Mouse (Mus musculus) G1E (cell line): ENCODE results near the gene Qrich2.

Source experiments
- CTCF ChIP-seq: IDR thresholded peaks from 2 replicates; pipeline ENCODE4 v1.5.1; 2012; ENCODE audit warnings: low read depth, low read length, inconsistent platforms, mixed read lengths
- POLR2AphosphoS5 ChIP-seq: IDR thresholded peaks from 2 replicates; pipeline ENCODE4 v1.6.1; 2012; ENCODE audit warnings: low read depth, low read length, inconsistent platforms; ENCODE audit not compliant: insufficient replicate concordance

- no peak for TF ChIP-seq POLR2AphosphoS5
- no peak for TF ChIP-seq CTCF
Measured at GRCm38 (mm10) chr11:116431428-116432077, 34.5 kb downstream of the Qrich2 start.
